Mouse (Mus musculus) hindbrain, embryonic 14.5 days (tissue): ENCODE results near the gene Dusp1. TPM values are rescaled to one million over a fixed set of nuclear protein-coding genes. Genes with fewer than 3 reads are reported as not detected.

Source experiments
- ATAC-seq: fragments of 200-750 bp; cut with Nextera tagmentation; 2 replicates; pipeline ENCODE4 v1.8.0; 2017; ENCODE audit warnings: moderate number of reproducible peaks, mild to moderate bottlenecking, moderate TSS enrichment, moderate library complexity; ENCODE audit not compliant: low FRiP score
- DNase-seq: peaks from one replicate; pipeline ENCODE4 v3.0.0-alpha.2; 2015; ENCODE audit warnings: low spot score
- H3K27ac ChIP-seq: fragments of 300-500 bp; sonication (generic); 2 replicates; pipeline ENCODE4 v1.5.1; 2014; ENCODE audit warnings: mild to moderate bottlenecking, moderate library complexity
- H3K27me3 ChIP-seq: fragments of 300-500 bp; sonication (generic); 2 replicates; pipeline ENCODE4 v1.6.1; 2014; ENCODE audit warnings: mild to moderate bottlenecking, low read length, mixed read lengths; ENCODE audit not compliant: control insufficient read depth, insufficient read depth
- H3K36me3 ChIP-seq: fragments of 300-500 bp; sonication (generic); replicated peaks from 2 replicates; pipeline ENCODE4 v1.6.1; 2014; ENCODE audit not compliant: control insufficient read depth, insufficient read depth
- H3K4me1 ChIP-seq: fragments of 300-500 bp; sonication (generic); replicated peaks from 2 replicates; pipeline ENCODE4 v1.6.1; 2014; ENCODE audit warnings: antibody characterized with exemption, low read length, mixed read lengths; ENCODE audit not compliant: control insufficient read depth, insufficient read depth
- H3K4me2 ChIP-seq: fragments of 300-500 bp; sonication (generic); replicated peaks from 2 replicates; pipeline ENCODE4 v1.6.1; 2014; ENCODE audit warnings: mild to moderate bottlenecking, moderate library complexity
- H3K4me3 ChIP-seq: fragments of 300-500 bp; sonication (generic); replicated peaks from 2 replicates; pipeline ENCODE4 v1.5.1; 2014; ENCODE audit warnings: mild to moderate bottlenecking, low read length
- H3K9ac ChIP-seq: fragments of 300-500 bp; sonication (generic); 2 replicates; pipeline ENCODE4 v1.6.1; 2014
- H3K9me3 ChIP-seq: fragments of 300-500 bp; sonication (generic); 2 replicates; pipeline ENCODE4 v1.6.1; 2016; ENCODE audit warnings: low read length; ENCODE audit not compliant: control insufficient read depth
- WGBS: fragments of 180-500 bp; shearing (Covaris S2); extraction: QIAGEN DNeasy Blood & Tissue Kit; methylation state at CpG from one replicate; pipeline ENCODE4 v1.1.7; 2014; 5-methylcytosine and 5-hydroxymethylcytosine counted together
- polyA plus RNA-seq: library from polyadenylated mRNA; unstranded; fragments of >200 nt; fragmentation: Nextera tagmentation; extraction: Ambion mirVana; gene quantifications from 2 replicates; pipeline ENCODE4 v1.2.1, GENCODE M21; 2014

The Dusp1 gene
- polyA plus RNA-seq, 1 experiment from 2014 or later, result 31.6 TPM

DNA sequence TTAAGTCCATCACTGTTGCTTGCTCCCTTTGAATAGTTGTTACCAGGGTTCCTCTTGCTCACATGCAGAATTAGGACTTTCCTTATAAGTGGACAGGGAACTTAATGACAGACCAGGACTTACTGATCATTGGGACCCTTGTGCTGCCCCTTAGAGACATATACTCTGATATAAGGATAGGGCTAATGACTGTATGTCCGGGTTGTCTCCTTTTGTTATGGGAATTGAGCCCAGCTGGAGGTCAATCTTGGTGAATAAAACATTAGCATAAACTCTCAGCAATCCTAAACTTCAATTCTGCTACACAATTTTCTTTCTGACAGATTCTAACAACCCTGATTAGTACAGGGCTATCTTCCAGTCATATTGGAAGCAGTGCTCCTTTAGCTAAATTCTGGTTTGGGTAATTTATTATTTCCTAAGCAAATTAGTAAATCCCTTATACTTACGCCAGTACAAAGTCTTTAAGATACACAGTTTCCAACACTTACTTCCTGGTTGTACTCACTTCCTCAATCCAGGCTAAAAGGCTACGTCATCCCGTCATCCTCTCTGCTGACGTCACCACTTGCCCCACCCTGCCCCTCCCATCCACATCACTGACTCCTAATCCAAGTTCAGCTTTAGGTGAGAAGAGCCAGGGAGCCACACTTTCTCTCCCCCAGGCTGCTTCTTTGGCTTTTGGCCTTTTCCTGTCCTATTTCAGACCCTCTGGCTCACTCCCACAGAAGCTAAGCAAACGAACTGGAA, 24.0 kb downstream of the Dusp1 start:
- no peak for DNase-seq
- H3K9me3 ChIP-seq, result no peaks in the 10 kb centered on the region
- H3K4me3 ChIP-seq, result no peak overlapping the region
- H3K36me3 ChIP-seq, result no peaks in the 10 kb centered on the region
- no peak overlapping the region for H3K9ac ChIP-seq
- H3K27me3 ChIP-seq, result no peaks in the 10 kb centered on the region
- H3K27ac ChIP-seq, result no peak overlapping the region
- 38% methylated on average over 6 of the region's 6 CpGs for WGBS
- H3K4me1 ChIP-seq, result no peaks in the 10 kb centered on the region
- no peak overlapping the region for H3K4me2 ChIP-seq
- ATAC-seq, result no peak

GRCm38 (mm10) chr17:26535251-26536136, 26.4 kb downstream of the Dusp1 start:
- no peak overlapping the region for H3K9ac ChIP-seq
- no peaks in the 10 kb centered on the region for H3K9me3 ChIP-seq
- no peaks in the 10 kb centered on the region for H3K36me3 ChIP-seq
- no peaks in the 10 kb centered on the region for H3K27me3 ChIP-seq
- no peak overlapping the region for H3K27ac ChIP-seq
- ATAC-seq (no peak), DNase-seq (no peak)
- no peak overlapping the region for H3K4me3 ChIP-seq
- 89% methylated on average over 7 of the region's 7 CpGs for WGBS
- no peaks in the 10 kb centered on the region for H3K4me1 ChIP-seq
- no peak overlapping the region for H3K4me2 ChIP-seq

DNA sequence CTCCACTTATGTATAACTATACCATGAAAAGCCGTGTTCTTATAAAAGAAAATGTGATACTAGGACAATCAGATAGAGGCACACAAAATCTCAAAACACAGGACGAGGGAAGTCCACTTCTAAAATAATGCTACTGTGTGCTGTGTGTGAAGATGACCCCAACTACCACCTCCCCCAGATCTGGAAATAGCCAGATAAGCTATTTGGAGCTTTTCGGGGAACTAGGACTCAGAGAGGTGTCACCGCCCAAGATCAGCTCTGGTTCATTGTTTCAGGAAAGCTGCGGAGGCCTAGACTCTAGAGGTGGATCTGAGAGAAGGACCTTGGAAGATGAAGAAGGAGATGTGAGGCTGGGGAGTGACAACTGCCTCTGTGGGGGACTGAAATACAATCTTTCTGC, 27.2 kb downstream of the Dusp1 start:
- 91% methylated on average over 5 of the region's 5 CpGs for WGBS
- no peak for ATAC-seq

GRCm38 (mm10) chr17:26533871-26534372, 28.0 kb downstream of the Dusp1 start:
- Histone ChIP-seq H3K4me3 (no peak overlapping the region), H3K36me3 (no peaks in the 10 kb centered on the region), H3K4me2 (no peak overlapping the region), H3K27me3 (no peaks in the 10 kb centered on the region), H3K9ac (no peak overlapping the region), H3K9me3 (no peaks in the 10 kb centered on the region), H3K27ac (no peak overlapping the region), H3K4me1 (no peaks in the 10 kb centered on the region)
- ATAC-seq (no peak), DNase-seq (no peak)
- WGBS, result 89% methylated on average over 5 of the region's 5 CpGs

More for the DNA sequence above, 27.2 kb downstream of the Dusp1 start:
- no peaks in the 10 kb centered on the region for H3K4me1 ChIP-seq
- H3K27me3 ChIP-seq, result no peaks in the 10 kb centered on the region
- no peak overlapping the region for H3K27ac ChIP-seq
- H3K4me3 ChIP-seq, result no peak overlapping the region
- no peak for DNase-seq
- H3K36me3 ChIP-seq, result no peaks in the 10 kb centered on the region
- no peak overlapping the region for H3K4me2 ChIP-seq
- H3K9ac ChIP-seq, result no peak overlapping the region
- no peaks in the 10 kb centered on the region for H3K9me3 ChIP-seq

GRCm38 (mm10) chr17:26532476-26533045, 29.4 kb downstream of the Dusp1 start:
- WGBS, result 56% methylated on average over 4 of the region's 4 CpGs
- H3K9ac ChIP-seq, result no peak overlapping the region
- no peak for ATAC-seq

DNA sequence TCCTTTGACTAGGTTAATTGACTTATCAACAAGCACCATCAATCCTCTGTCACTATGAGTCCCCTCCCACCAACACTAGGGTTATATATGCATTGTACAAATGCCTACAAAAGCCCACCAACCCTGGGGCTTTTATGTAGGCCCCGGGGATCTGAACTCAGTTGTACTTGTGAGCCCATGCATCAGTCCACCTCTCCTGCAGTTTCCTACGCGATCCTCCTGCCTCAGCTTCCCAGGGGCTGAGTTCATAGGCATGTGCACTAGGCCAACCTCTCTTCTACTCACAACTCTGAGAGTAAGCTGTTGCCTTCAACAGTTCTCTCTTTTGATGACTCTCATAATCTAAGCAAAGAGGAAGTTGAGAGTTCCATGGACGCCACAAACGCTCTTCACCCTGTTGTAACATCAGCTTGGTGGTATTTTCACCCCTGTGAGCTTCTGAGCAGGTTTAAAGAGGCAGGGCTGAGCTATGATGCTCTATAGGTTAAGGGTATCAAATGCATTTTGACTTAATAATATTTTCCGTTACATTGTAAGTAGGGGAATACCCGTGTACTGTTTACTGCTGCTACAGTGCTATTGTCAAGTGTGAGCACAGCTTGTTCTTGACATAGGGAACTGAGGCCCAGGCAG, 30.4 kb downstream of the Dusp1 start:
- H3K27ac ChIP-seq, result no peak overlapping the region
- H3K4me1 ChIP-seq, result no peaks in the 10 kb centered on the region
- H3K4me3 ChIP-seq, result no peak overlapping the region
- no peak overlapping the region for H3K4me2 ChIP-seq
- no peak overlapping the region for H3K9ac ChIP-seq
- no peaks in the 10 kb centered on the region for H3K9me3 ChIP-seq
- H3K36me3 ChIP-seq, result no peaks in the 10 kb centered on the region
- ATAC-seq, result no peak
- no peak for DNase-seq
- no peaks in the 10 kb centered on the region for H3K27me3 ChIP-seq
- 85% methylated on average over 7 of the region's 7 CpGs for WGBS

More at GRCm38 (mm10) chr17:26532476-26533045, 29.4 kb downstream of the Dusp1 start:
- Histone ChIP-seq H3K9me3 (no peaks in the 10 kb centered on the region), H3K4me1 (no peaks in the 10 kb centered on the region), H3K27ac (no peak overlapping the region), H3K4me3 (no peak overlapping the region), H3K27me3 (no peaks in the 10 kb centered on the region), H3K4me2 (no peak overlapping the region), H3K36me3 (no peaks in the 10 kb centered on the region)
- DNase-seq, result no peak

DNA sequence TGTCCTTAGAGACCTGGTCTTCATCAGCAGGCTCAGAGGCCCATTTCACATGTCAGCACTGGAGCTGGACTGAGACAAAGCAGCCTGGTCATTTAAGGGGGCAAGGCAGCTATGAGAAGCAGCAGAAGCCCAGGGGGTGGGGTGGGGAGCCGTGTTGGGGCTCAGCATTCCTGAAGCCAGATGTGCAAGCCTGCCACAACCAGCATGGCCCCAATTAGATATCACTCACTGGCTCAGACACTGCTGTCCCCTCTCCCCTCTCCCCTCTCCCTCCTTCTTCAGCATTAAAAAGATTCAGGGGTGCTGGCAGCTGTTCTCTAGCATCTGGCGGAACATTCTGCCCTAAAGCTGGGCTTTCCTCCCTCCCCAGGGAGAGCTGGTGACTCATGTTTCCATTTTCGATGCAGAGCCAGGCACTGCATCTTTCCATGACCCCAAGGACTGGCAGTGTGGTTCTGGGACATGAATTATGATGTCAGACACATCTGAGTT, 31.3 kb downstream of the Dusp1 start:
- H3K36me3 ChIP-seq, result no peaks in the 10 kb centered on the region
- H3K27me3 ChIP-seq, result no peaks in the 10 kb centered on the region
- ATAC-seq (no peak), DNase-seq (no peak)
- no peak overlapping the region for H3K4me3 ChIP-seq
- H3K27ac ChIP-seq, result no peak overlapping the region
- 44% methylated on average over 3 of the region's 3 CpGs for WGBS
- no peak overlapping the region for H3K9ac ChIP-seq
- H3K4me2 ChIP-seq, result no peak overlapping the region
- H3K9me3 ChIP-seq, result no peaks in the 10 kb centered on the region
- H3K4me1 ChIP-seq, result no peaks in the 10 kb centered on the region

DNA sequence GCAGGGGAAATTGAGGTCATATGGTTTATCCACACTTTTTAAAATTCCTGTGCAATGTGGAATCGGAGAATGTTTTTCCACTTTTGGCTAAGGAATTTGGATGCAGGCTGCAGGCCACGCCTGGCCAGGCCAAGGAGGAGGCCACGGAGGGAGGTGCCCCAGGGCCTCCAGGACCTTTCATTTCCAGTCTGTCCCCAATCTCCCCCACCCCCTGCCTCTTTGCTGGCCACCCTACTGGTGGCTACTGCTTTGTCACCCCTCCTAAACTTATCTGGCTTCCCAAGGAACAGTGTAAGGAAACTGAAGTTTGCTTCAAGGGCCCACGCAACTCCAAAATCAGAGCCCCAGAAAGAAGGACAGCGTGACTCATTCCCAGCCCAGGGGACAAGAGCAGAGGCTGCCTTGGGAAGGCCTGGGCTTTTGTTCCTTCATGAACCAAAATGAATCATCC, 32.1 kb downstream of the Dusp1 start:
- Histone ChIP-seq H3K9ac (no peak overlapping the region), H3K4me1 (no peaks in the 10 kb centered on the region), H3K27me3 (no peaks in the 10 kb centered on the region), H3K4me2 (no peak overlapping the region), H3K27ac (no peak overlapping the region), H3K36me3 (no peaks in the 10 kb centered on the region), H3K4me3 (no peak overlapping the region), H3K9me3 (no peaks in the 10 kb centered on the region)
- WGBS, result 80% methylated on average over 5 of the region's 5 CpGs
- DNase-seq (no peak), ATAC-seq (no peak)
